Mouse (Mus musculus): ENCODE data around the gene Gm20696.

Gene Gm20696

GRCm38 (mm10) chr6:99566921-99567320 is 99.7 kb downstream of the Gm20696 start:
- DNase-seq (ENCODE audit: low spot score): no peak

GRCm38 (mm10) chr6:99564766-99565165 is 101.8 kb downstream of the Gm20696 start:
- no peak for DNase-seq (ENCODE audit: low spot score)

- DNase-seq (ENCODE audit: low spot score): no peak
Observed at GRCm38 (mm10) chr6:99556950-99557349, 109.6 kb downstream of the Gm20696 start.

GRCm38 (mm10) chr6:99552816-99553215 is 113.8 kb downstream of the Gm20696 start:
- DNase-seq (ENCODE audit: low spot score): no peak

- DNase-seq (ENCODE audit: low spot score): no peak
Observed at GRCm38 (mm10) chr6:99546416-99546815, 120.2 kb downstream of the Gm20696 start.

DNA sequence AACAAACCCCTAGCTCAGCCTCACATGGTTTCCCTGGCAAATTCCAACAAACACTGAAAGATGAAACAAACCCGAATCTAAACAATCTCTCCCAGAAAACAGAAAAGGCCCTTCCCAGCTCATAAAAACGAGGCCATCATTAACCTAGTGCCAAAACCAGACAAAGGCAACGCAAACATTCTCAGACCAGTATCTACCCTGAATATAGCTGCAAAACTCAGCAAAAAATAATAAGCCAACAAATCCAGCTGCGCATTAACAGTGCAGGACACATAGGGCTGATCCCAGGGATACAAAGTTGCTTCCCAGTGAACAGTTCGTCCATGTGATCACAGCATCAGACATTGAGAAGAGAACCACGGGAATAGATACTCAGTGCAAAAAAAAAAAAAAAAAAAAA is 121.2 kb downstream of the Gm20696 start:
- DNase-seq (ENCODE audit: low spot score): no peak

GRCm38 (mm10) chr6:99541105-99541504 is 125.5 kb downstream of the Gm20696 start:
- no peak for DNase-seq (ENCODE audit: low spot score)

DNA sequence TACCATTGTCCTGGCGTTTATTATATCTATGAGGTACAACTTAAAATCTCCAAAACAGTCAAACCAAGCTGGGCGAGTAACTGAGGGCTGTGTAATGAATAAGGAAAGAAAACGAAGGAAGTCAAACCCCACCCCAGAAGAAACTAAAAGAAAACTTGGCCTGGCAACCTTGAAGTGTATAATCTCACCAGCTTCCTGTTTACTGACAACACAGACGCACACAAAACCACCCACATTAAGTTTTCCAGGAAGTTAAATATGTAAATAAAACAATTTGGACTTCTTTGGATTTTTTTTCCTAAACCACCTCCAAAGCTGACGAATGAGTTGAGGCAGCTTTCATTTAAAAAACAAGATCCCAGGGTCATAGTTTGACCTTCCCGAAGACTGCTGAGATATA is 125.9 kb downstream of the Gm20696 start:
- DNase-seq (ENCODE audit: low spot score): peak; percentile 27

GRCm38 (mm10) chr6:99540146-99540545 is 126.5 kb downstream of the Gm20696 start:
- DNase-seq (ENCODE audit: low spot score): no peak

DNA sequence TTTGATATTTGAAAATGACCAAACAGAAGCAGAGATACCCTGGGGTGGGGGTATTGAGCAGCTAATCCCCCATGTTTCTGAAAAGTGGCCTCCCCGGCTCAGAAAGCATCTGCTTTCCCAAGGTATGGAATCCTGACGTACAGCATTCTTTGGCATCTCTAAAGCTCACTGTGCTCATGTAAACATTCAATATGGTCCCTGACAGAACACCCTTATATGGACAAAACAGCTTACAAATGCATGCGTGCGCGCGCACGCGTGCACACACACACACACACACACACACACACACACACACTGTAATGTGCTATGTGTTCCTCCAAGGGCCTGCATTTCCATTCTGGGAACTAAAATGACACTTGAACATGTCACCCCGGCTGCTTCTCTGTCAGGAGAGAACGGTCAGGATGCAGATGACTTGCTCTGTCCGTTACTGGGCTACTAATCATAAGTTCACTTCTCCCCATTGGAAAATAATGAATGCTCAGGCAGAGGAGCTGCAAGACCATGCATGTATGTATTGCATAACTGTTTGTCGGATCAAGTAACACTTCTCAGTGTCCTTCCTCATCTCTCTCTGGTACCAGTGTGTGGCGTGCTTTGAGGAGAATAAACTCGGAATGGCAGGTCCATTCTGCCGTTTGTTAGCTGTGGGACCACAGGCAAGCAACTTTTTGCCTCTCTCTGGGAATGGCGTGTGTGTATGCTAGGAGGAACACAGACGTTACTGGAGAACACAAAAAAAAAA is 128.2 kb downstream of the Gm20696 start:
- no peak for DNase-seq (ENCODE audit: low spot score)

GRCm38 (mm10) chr6:99534211-99534745 is 132.3 kb downstream of the Gm20696 start:
- DNase-seq (ENCODE audit: low spot score): no peak

GRCm38 (mm10) chr6:99532458-99532857 is 134.1 kb downstream of the Gm20696 start:
- DNase-seq (ENCODE audit: low spot score): no peak

GRCm38 (mm10) chr6:99528972-99529371 is 137.6 kb downstream of the Gm20696 start:
- DNase-seq (ENCODE audit: low spot score): no peak

- no peak for DNase-seq (ENCODE audit: low spot score)
Observed at GRCm38 (mm10) chr6:99527457-99528105, 139.0 kb downstream of the Gm20696 start.

GRCm38 (mm10) chr6:99525351-99525750 is 141.2 kb downstream of the Gm20696 start:
- DNase-seq (ENCODE audit: low spot score): no peak

DNA sequence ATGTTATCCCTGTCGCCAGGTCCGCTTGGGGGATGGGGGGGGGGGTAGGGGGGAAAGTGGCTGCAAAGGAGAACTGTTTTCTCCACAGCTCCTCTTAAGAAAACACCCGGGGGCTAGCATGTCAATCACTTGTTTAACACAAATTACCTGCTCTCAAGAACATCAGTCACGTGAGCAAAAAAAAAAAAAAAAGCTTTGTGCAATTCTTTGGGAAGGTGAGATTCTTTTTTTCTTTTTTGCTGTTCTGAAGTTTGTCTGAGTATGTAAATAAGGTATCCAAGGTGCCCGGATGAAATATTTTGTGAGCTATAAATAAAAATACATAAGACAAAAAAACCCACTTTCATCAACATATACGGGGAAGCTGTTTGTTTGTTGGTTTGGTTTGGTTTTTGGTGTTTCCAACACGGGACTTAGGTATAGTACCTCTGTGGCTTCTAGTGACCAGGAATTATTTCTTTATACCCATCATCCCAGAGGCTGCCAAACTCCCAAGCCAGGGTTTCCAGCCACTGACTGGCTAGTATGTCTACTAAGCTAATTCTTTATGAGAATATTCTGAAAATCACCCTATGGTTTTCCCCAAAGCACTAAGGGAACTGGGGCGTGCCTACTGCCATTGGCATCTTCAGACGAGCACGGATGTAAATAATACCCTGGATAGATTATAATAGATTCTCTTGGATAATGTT is 142.8 kb downstream of the Gm20696 start:
- DNase-seq (ENCODE audit: low spot score): no peak

DNA sequence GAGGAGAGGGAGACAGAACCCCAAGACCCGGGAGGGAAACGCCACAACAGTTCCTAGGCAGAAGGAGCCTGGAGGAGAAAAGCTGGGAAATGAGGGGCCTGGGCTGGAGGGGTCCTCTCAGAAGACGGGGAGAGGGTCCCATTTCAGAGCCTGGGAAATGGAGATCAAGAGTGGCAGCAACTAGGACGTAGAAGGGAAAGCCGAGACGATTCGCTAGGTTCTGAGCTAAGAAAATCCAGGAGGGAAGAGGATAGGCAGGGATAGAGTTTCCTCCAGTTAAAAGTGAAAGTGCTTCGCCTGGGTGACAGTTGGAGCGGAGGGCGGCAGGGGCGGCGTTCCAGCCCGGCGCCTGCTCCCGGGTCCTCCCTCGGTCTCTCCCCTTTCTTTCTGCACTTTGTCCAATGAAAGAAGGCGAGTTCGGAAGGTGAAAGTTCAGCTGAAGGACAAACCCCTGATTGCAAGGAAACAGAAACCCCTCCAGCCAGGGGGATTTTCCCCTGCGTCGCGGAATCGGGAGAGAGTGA is 143.4 kb downstream of the Gm20696 start:
- DNase-seq (ENCODE audit: low spot score): peak; percentile 81

DNA sequence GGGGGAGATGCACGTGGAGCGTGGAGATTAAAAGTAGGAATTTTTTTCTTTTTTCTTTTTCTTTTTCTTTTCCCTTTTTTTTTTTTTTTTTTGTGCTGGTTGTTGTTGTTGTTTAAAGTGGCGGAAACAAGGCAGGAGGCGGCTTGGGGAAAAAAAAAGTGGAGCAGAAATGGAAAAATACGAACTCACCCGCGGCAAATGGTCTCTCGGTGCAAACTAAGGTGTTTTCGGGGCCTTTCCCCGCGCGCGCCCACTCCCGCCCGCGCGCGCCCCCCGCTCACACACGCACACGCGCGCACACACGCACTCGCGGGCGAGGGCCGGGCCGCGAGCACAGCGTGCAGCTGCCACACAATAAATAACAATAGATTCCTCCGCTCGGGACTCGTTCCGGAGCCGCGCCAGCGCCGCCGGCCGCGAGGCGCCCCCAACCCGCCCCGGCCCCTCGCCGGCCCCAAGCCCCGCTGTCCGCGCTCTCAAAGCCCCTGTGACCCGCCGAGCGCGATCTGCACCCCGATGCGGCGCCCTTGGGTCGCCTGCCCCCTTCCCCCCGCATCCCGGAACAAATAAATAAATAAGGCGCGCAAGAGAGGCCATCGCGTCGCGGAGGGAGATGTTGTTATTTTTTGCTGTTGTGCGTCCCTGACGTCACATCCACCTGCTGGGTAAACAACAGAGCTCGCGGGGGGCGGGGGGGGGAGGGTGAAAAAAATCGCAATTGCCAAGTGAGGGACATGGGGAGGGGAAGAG is 144.1 kb downstream of the Gm20696 start, which contains the start of gene Foxp1:
TSS of gene Foxp1 (minus strand) at position 363 of the 750 bp plus-strand sequence.
- peak; percentile 76 for DNase-seq (ENCODE audit: low spot score)

- DNase-seq (ENCODE audit: low spot score): peak; percentile 36
Observed at GRCm38 (mm10) chr6:99521641-99522358, 144.8 kb downstream of the Gm20696 start.

- DNase-seq (ENCODE audit: low spot score): peak; percentile 67
Observed at GRCm38 (mm10) chr6:99521038-99521640, 145.5 kb downstream of the Gm20696 start.

DNA sequence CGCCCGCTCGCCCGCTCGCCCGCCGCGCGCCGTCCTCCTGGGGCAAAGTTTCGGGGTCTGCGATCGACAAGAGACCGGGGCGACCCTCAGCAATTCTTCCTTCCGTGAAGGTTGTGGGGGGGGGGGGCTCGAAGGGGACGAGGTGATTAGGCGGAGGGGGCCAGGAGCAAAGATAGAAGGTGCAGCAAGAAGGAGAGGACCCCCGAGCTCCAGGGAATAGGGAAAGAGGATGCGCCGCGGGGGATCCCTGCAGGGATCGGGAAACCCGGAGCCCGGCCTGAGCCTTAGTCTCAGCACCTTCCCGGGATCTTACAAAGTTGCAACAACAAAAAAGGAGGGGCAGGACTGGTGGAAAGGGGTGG is 145.9 kb downstream of the Gm20696 start:
- DNase-seq (ENCODE audit: low spot score): no peak

Measured in lung, postnatal 25 days (tissue).